Mouse (Mus musculus) adrenal gland, adult 18-20 months (tissue): ENCODE results near the gene 2810408A11Rik. TPM values are rescaled to one million over a fixed set of nuclear protein-coding genes. Genes with fewer than 3 reads are reported as not detected.

Experiments used
- DNase-seq, 2 experiments: peaks; one replicate each; pipeline ENCODE4 v3.0.0; 2021 to 2022; ENCODE audit warnings: low spot score in 2 of 2
- long read RNA-seq, 2 experiments: library from polyadenylated mRNA; stranded (forward); transcript quantifications; one replicate each; pipeline ENCODE4 v2.0.0; 2021
- total RNA-seq, 2 experiments: library from RNA; stranded (reverse); gene quantifications; 1 replicate in 1 of 2; 2 replicates in 1 of 2; pipeline ENCODE4 v1.2.3; 2021

2810408A11Rik gene
- total RNA-seq, result under 1 TPM; 0.29 to 0.86 TPM
- long read RNA-seq, experiment 1, partial matches to known transcripts, result 0 of 1 reads
- long read RNA-seq, experiment 1, other reads (novel, unspliced or antisense), result 1 of 1 reads
- long read RNA-seq, experiment 2, partial matches to known transcripts, result 0 of 1 reads
- long read RNA-seq, experiment 2, other reads (novel, unspliced or antisense), result 1 of 1 reads

DNA sequence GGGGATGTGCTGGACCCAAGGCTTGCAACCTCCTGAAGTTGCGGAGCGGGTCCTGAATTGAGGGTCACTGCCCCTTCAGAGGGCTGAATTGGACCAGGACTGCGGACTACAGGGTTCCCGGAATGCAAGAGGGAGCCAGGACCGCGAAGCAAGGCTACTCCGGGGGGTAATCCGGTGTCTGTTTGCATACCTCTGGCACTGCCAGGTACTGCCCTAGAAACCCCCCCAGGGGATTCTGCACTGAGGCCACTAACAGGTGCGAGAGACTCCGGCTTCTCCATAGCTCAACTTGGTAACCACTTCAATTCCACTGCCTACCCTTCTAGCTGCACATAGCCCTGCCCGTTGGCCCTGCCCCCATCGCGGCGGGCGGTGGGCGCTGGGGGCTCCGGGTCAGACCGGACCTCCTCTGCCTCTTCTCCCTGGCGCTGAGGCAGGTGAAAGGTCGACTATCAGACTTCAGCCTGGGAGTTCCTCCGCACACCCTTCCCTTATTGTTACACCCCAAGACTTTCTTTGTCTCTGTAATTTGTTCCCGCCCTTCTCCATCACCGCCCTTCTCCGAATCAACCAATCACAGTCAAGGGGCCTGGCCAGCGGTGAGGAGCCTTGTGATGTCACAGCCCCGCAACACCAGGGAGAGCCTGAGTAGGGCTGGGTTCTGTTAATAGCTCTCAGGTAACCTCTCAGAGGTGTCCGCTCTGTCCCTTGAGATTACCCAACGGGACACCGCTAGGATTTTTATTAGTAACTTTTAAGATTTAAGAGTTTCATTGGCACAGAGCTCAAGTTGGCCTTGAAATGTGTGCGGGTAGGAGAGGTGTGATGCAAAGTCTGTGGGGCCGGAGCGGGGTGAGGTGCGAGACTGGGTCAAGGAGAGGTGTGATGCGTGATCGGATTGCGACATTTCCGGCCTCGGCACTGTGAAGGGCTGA, at the start of gene 2810408A11Rik, which contains the start of gene Neurl4:
Gene 2810408A11Rik (minus strand): TSS at position 517 of the 935 bp plus-strand sequence.
Gene Neurl4 (plus strand): TSS at position 602 of the 935 bp plus-strand sequence.
- DNase-seq, result peak; percentile 71 to 72

GRCm38 (mm10) chr11:69948763-69949150, 48.0 kb upstream of the 2810408A11Rik start:
- peak; percentile 84 to 88 for DNase-seq

- peak; percentile 84 to 87 for DNase-seq
Measured at GRCm38 (mm10) chr11:69948066-69948762, 47.4 kb upstream of the 2810408A11Rik start, which contains the start of gene Slc2a4. TSS of gene Slc2a4 (minus strand) at chr11:69948188.

- DNase-seq, result peak; percentile 43 to 61
Measured at GRCm38 (mm10) chr11:69947337-69948065, 46.7 kb upstream of the 2810408A11Rik start.

GRCm38 (mm10) chr11:69945997-69946891, 45.5 kb upstream of the 2810408A11Rik start:
- no peak for DNase-seq

DNA sequence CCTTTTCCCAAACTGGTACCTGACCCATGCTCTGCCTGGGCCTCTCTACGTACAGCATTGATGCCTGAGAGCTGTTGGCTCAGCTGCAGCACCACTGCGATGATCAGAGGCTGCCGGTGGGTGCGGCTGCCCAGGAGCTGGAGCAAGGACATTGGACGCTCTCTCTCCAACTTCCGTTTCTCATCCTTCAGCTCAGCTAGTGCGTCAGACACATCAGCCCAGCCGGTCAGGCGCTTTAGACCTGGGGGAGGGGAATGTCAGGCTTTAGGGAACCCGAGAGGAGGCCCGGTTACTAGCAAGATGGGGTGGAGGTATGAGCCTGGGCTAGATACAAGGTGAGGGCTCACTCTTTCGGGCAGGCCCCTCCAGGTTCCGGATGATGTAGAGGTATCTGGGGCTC, 44.4 kb upstream of the 2810408A11Rik start:
- DNase-seq, result no peak

DNA sequence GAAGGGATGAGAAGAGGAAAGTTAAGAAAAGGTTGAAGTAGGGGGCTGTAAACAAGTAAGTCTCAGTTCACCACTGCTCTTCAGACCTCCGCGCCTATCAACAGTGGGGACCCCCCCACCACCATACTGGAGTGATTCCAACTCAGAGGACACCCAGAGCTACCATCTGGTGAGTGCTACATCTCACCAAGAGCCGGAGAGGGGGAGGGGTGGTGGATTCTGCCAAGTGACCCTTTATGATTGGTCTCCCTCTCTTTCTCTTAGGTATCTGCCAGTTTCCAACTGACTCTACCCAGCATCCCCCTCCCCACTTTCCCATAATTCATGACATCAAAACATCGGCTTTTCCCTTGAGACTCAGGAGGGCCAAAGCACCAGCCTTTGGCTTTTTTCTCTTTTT, 40.2 kb upstream of the 2810408A11Rik start:
- no peak for DNase-seq

DNA sequence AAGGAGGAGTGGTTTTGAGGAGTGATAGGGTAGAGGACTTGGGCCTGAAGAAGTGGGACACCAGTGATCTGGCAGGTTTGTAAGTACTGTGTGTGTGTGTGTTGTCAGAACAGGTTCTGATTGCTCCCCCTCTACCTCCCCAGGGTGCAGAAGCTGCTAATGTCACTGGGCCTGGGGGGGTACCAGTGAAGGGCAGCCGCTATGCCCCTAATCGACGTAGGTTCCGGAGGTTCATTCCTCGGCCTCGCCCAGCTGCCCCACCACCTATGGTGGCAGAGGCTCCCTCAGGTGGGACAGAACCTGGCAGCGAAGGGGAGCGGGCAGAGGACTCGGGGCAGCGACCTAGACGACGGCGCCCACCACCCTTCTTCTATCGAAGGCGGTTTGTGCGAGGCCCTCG, 38.9 kb upstream of the 2810408A11Rik start:
- DNase-seq, result no peak

- DNase-seq, result no peak
Measured at GRCm38 (mm10) chr11:69939181-69939580, 38.4 kb upstream of the 2810408A11Rik start.

GRCm38 (mm10) chr11:69938401-69938979, 37.7 kb upstream of the 2810408A11Rik start:
- no peak for DNase-seq

DNA sequence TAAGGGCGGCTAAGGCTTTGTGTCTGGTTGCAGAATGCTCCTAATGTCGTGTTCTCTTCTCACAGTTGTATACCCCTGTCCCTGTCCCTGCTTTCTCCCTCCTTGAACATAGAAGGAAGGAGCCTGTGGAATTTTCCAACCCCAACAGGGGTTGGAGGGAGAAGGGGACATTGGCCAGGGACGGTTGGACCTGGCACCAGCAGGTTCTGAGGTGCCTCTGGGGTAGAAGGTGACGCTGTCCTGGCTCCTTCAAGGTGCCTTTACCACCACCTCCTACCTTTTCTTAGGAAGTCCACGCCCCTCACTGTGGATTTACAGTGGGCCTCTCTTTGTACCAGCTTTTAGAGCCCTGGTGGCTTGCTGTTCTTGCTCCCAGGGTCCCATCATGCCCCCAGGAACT, 37.0 kb upstream of the 2810408A11Rik start:
- no peak for DNase-seq

GRCm38 (mm10) chr11:69937385-69937784, 36.6 kb upstream of the 2810408A11Rik start:
- no peak for DNase-seq

- DNase-seq, result no peak
Measured at GRCm38 (mm10) chr11:69936714-69937347, 36.0 kb upstream of the 2810408A11Rik start.

- no peak for DNase-seq
Measured at GRCm38 (mm10) chr11:69936156-69936555, 35.4 kb upstream of the 2810408A11Rik start.

GRCm38 (mm10) chr11:69935137-69935879, 34.5 kb upstream of the 2810408A11Rik start, which contains the start of gene Ybx2:
TSS of gene Ybx2 (plus strand) at chr11:69935796.
- peak; percentile 79 to 81 for DNase-seq

DNA sequence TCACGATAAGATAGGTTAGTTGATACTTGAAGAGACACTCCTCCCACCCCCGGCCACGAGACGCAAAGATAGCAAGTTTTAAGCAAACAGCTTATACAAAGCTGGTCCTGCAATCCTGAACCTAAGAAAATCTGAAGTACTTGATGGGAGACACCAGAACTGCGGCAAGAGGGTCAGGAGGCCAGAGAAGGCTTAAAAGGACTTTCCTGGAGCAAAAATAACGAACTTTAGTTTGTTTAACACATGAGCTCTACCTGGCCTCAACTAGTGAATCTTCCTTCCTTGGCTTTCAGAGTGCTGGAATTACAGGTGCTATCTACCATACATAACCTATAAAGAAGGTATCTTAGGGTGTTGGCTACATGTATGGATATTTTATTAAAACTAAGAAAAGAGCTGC, 33.9 kb upstream of the 2810408A11Rik start:
- no peak for DNase-seq

- peak; percentile 95 to 98 for DNase-seq
Measured at GRCm38 (mm10) chr11:69934169-69934568, 33.4 kb upstream of the 2810408A11Rik start.

GRCm38 (mm10) chr11:69933066-69933465, 32.3 kb upstream of the 2810408A11Rik start:
- no peak for DNase-seq
